Mouse (Mus musculus): ENCODE measurements around the gene Dcaf8.

GRCm38 (mm10) chr1:172221297-172222063 lies 73.6 kb downstream of the Dcaf8 start:
- TF ChIP-seq POLR2A (IDR thresholded peaks at IDR 0.05; ENCODE audit: extremely low read depth, insufficient read depth, low read length) (no peak), CTCF (IDR thresholded peaks at IDR 0.05; ENCODE audit: extremely low read depth, insufficient read depth, low read length) (no peak)
